Mouse (Mus musculus) small intestine, adult 2 months (tissue): ENCODE results near the gene E2f2. TPM values are rescaled to one million over a fixed set of nuclear protein-coding genes. Genes with fewer than 3 reads are reported as not detected.

ENCODE experiments used
- H3K27ac ChIP-seq: fragments of 200-500 bp; 2 replicates; pipeline ENCODE4 v1.5.1; 2012; ENCODE audit warnings: low read depth, low read length, control low read depth, inconsistent platforms; ENCODE audit not compliant: insufficient read depth
- H3K27me3 ChIP-seq: fragments of 200-500 bp; 2 replicates; pipeline ENCODE4 v1.6.1; 2012; ENCODE audit warnings: mild to moderate bottlenecking, moderate library complexity, low read length, inconsistent platforms; ENCODE audit not compliant: control insufficient read depth, insufficient read depth
- H3K36me3 ChIP-seq: fragments of 200-500 bp; 2 replicates; pipeline ENCODE4 v1.6.1; 2012; ENCODE audit warnings: mild to moderate bottlenecking, low read length, control low read depth, inconsistent platforms; ENCODE audit not compliant: control insufficient read depth, insufficient read depth
- H3K4me1 ChIP-seq: fragments of 200-500 bp; 2 replicates; pipeline ENCODE4 v1.6.1; 2012; ENCODE audit warnings: low read length, inconsistent platforms, mixed read lengths; ENCODE audit not compliant: control insufficient read depth, insufficient read depth, insufficient read length
- H3K4me3 ChIP-seq: fragments of 200-500 bp; 2 replicates; pipeline ENCODE4 v1.5.1; 2012; ENCODE audit warnings: low read depth, mild to moderate bottlenecking, control low read depth, inconsistent platforms, low read length, moderate library complexity
- CTCF ChIP-seq: fragments of 200-500 bp; IDR thresholded peaks from 2 replicates; pipeline ENCODE4 v1.5.1; 2012; ENCODE audit warnings: low read depth, mild to moderate bottlenecking, control low read depth, inconsistent platforms, low read length, moderate library complexity, mixed read lengths; ENCODE audit not compliant: insufficient replicate concordance, insufficient read length; ENCODE audit errors: extremely low read depth
- POLR2A ChIP-seq: fragments of 200-500 bp; IDR thresholded peaks from 2 replicates; pipeline ENCODE4 v1.6.1; 2012; ENCODE audit warnings: low read depth, mild to moderate bottlenecking, control low read depth, inconsistent platforms, low read length, moderate library complexity
- WGBS: fragments of 180-500 bp; shearing (Covaris S2); methylation state at CpG from one replicate; pipeline ENCODE4 v1.1.7; 2018; 5-methylcytosine and 5-hydroxymethylcytosine counted together
- polyA plus RNA-seq: library from polyadenylated mRNA; depleted of rRNA; stranded (reverse); fragments of >200 nt; gene quantifications from 2 replicates; pipeline ENCODE4 v1.2.3, GENCODE M21; 2012

Gene E2f2
- polyA plus RNA-seq, 1 experiment, result 11.5 TPM

- peaks cover 10% of the 10 kb centered on the region for H3K4me1 ChIP-seq
- 81% methylated on average over 4 of the region's 4 CpGs for WGBS
- no peaks in the 10 kb centered on the region for H3K36me3 ChIP-seq
- no peak overlapping the region for H3K27ac ChIP-seq
- TF ChIP-seq CTCF (peak; percentile 19; the same call in 1 of the 2 replicates), POLR2A (no peak)
- no peak overlapping the region for H3K4me3 ChIP-seq
- H3K27me3 ChIP-seq, result no peaks in the 10 kb centered on the region
Observed at GRCm38 (mm10) chr4:136152821-136153220, 19.4 kb upstream of the E2f2 start.

GRCm38 (mm10) chr4:136154462-136154861, 17.7 kb upstream of the E2f2 start:
- H3K27me3 ChIP-seq, result no peaks in the 10 kb centered on the region
- no peak for TF ChIP-seq POLR2A
- TF ChIP-seq CTCF, result no peak
- WGBS, result 68% methylated on average over 9 of the region's 9 CpGs

GRCm38 (mm10) chr4:136158498-136158897, 13.7 kb upstream of the E2f2 start:
- no peak overlapping the region for H3K27ac ChIP-seq
- TF ChIP-seq CTCF, result peak; percentile 19; the same call in 1 of the 2 replicates
- TF ChIP-seq POLR2A, result no peak
- no peaks in the 10 kb centered on the region for H3K4me1 ChIP-seq
- WGBS, result 75% methylated on average over 6 of the region's 6 CpGs
- no peaks in the 10 kb centered on the region for H3K27me3 ChIP-seq
- no peak overlapping the region for H3K4me3 ChIP-seq
- H3K36me3 ChIP-seq, result no peaks in the 10 kb centered on the region

More at GRCm38 (mm10) chr4:136154462-136154861, 17.7 kb upstream of the E2f2 start:
- H3K4me3 ChIP-seq, result no peak overlapping the region
- no peaks in the 10 kb centered on the region for H3K4me1 ChIP-seq
- no peaks in the 10 kb centered on the region for H3K36me3 ChIP-seq
- no peak overlapping the region for H3K27ac ChIP-seq

GRCm38 (mm10) chr4:136159802-136160397, 12.3 kb upstream of the E2f2 start:
- no peaks in the 10 kb centered on the region for H3K36me3 ChIP-seq
- H3K4me3 ChIP-seq, result no peak overlapping the region
- no peaks in the 10 kb centered on the region for H3K4me1 ChIP-seq
- H3K27me3 ChIP-seq, result no peaks in the 10 kb centered on the region
- no peak for TF ChIP-seq POLR2A
- peak; percentile 93; the same call in 1 of the 2 replicates for TF ChIP-seq CTCF
- 31% methylated on average over 5 of the region's 5 CpGs for WGBS
- H3K27ac ChIP-seq, result no peak overlapping the region

GRCm38 (mm10) chr4:136163448-136163847, 8.7 kb upstream of the E2f2 start:
- Histone ChIP-seq H3K27me3 (no peaks in the 10 kb centered on the region), H3K4me3 (no peak overlapping the region), H3K27ac (no peak overlapping the region), H3K4me1 (no peaks in the 10 kb centered on the region), H3K36me3 (no peaks in the 10 kb centered on the region)
- TF ChIP-seq CTCF (peak; percentile 98), POLR2A (no peak)
- WGBS, result 4% methylated on average over 11 of the region's 11 CpGs

- no peak for TF ChIP-seq POLR2A
- no peak for TF ChIP-seq CTCF
- H3K4me1 ChIP-seq, result no peaks in the 10 kb centered on the region
Observed at GRCm38 (mm10) chr4:136164981-136165380, 7.2 kb upstream of the E2f2 start.

GRCm38 (mm10) chr4:136167701-136168100, 4.5 kb upstream of the E2f2 start:
- Histone ChIP-seq H3K27ac (no peak overlapping the region), H3K27me3 (no peaks in the 10 kb centered on the region), H3K4me3 (no peak overlapping the region), H3K36me3 (no peaks in the 10 kb centered on the region), H3K4me1 (0 out of 2 replicates have a peak, but pooled peaks cover 1% of the 10 kb centered on the region)
- TF ChIP-seq CTCF (no peak), POLR2A (no peak)
- WGBS, result 66% methylated on average over 3 of the region's 3 CpGs

More at GRCm38 (mm10) chr4:136164981-136165380, 7.2 kb upstream of the E2f2 start:
- WGBS, result 91% methylated on average over 8 of the region's 8 CpGs
- H3K36me3 ChIP-seq, result no peaks in the 10 kb centered on the region
- no peaks in the 10 kb centered on the region for H3K27me3 ChIP-seq
- no peak overlapping the region for H3K27ac ChIP-seq
- H3K4me3 ChIP-seq, result no peak overlapping the region
